Mouse (Mus musculus) midbrain, embryonic 13.5 days (tissue): ENCODE measurements around the gene Ruvbl2. TPM values are rescaled to one million over a fixed set of nuclear protein-coding genes. Genes with fewer than 3 reads are reported as not detected.
"Not testable (repeated sequence)": the region's sequence is repeated elsewhere in the genome, so short reads cannot be mapped to it uniquely, and the experiment has no call there.

Experiments used
- ATAC-seq: fragments of 200-750 bp; cut with Nextera tagmentation; 2 replicates; pipeline ENCODE4 v1.8.0; 2017; ENCODE audit warnings: mild to moderate bottlenecking, moderate TSS enrichment, moderate library complexity
- H3K27ac ChIP-seq: fragments of 300-500 bp; sonication (generic); 2 replicates; pipeline ENCODE4 v1.5.1; 2015; ENCODE audit warnings: inconsistent platforms, mild to moderate bottlenecking, moderate library complexity
- H3K27me3 ChIP-seq: fragments of 300-500 bp; sonication (generic); 2 replicates; pipeline ENCODE4 v1.6.1; 2015; ENCODE audit warnings: mild to moderate bottlenecking, inconsistent platforms
- H3K36me3 ChIP-seq: fragments of 300-500 bp; sonication (generic); 2 replicates; pipeline ENCODE4 v1.6.1; 2015; ENCODE audit warnings: mild to moderate bottlenecking, inconsistent platforms
- H3K4me1 ChIP-seq: fragments of 300-500 bp; sonication (generic); replicated peaks from 2 replicates; pipeline ENCODE4 v1.6.1; 2015; ENCODE audit warnings: inconsistent platforms
- H3K4me2 ChIP-seq: fragments of 300-500 bp; sonication (generic); replicated peaks from 2 replicates; pipeline ENCODE4 v1.6.1; 2015; ENCODE audit warnings: moderate library complexity, mild to moderate bottlenecking, inconsistent platforms
- H3K4me3 ChIP-seq: fragments of 300-500 bp; sonication (generic); replicated peaks from 2 replicates; pipeline ENCODE4 v1.5.1; 2015; ENCODE audit warnings: mild to moderate bottlenecking, inconsistent platforms
- H3K9ac ChIP-seq: fragments of 300-500 bp; sonication (generic); replicated peaks from 2 replicates; pipeline ENCODE4 v1.6.1; 2015; ENCODE audit warnings: mild to moderate bottlenecking, inconsistent platforms
- H3K9me3 ChIP-seq: fragments of 300-500 bp; sonication (generic); 2 replicates; pipeline ENCODE4 v1.6.1; 2016; ENCODE audit warnings: mild to moderate bottlenecking, inconsistent platforms
- WGBS: fragments of 180-500 bp; shearing (Covaris S2); methylation state at CpG from one replicate; pipeline ENCODE4 v1.1.7; 2015; 5-methylcytosine and 5-hydroxymethylcytosine counted together
- polyA plus RNA-seq: library from polyadenylated mRNA; unstranded; fragments of >200 nt; fragmentation: Nextera tagmentation; extraction: Ambion mirVana; gene quantifications from 2 replicates; pipeline ENCODE4 v1.2.1, GENCODE M21; 2015

The Ruvbl2 gene
- polyA plus RNA-seq, 1 experiment from 2014 or later: 123 TPM

DNA sequence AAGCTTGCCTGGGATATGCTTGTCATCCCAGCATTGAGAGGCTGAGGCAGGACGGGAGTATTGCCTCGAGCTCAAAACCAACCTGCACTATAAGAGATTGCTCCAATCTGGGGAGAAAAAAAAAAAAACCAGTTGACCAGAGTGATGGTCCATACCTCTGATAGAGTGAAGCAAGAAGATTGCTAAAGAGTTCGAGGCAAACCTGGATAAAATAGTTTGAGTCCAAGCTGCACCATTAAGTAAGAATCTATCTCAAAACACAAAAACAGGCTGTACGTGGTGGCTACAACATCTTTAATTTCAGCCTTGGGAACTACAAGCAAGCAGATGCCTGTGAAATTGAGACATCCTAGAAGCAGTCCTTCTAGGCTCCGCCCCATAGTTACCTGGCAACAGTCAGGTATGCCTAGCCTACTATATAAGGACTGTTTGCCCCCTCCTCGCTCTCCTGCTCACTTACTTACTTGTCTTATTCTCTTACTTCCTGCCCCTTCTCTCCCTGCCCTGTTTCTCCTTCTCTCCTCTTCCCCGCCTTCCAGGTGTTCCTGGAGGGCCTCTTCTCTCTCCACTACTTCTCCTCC, 29.3 kb upstream of the Ruvbl2 start:
- Histone ChIP-seq H3K4me3 (peak overlapping the region; percentile 87), H3K9me3 (no peaks in the 10 kb centered on the region), H3K9ac (0 out of 2 replicates have a peak overlapping the region, but pooled peaks have one; percentile 47), H3K27me3 (no peaks in the 10 kb centered on the region), H3K4me1 (peaks cover 22% of the 10 kb centered on the region), H3K4me2 (peak overlapping the region; percentile 88), H3K36me3 (peaks cover 28% of the 10 kb centered on the region), H3K27ac (no peak overlapping the region)
- no peak for ATAC-seq
- WGBS: 41% methylated on average over 7 of the region's 7 CpGs

DNA sequence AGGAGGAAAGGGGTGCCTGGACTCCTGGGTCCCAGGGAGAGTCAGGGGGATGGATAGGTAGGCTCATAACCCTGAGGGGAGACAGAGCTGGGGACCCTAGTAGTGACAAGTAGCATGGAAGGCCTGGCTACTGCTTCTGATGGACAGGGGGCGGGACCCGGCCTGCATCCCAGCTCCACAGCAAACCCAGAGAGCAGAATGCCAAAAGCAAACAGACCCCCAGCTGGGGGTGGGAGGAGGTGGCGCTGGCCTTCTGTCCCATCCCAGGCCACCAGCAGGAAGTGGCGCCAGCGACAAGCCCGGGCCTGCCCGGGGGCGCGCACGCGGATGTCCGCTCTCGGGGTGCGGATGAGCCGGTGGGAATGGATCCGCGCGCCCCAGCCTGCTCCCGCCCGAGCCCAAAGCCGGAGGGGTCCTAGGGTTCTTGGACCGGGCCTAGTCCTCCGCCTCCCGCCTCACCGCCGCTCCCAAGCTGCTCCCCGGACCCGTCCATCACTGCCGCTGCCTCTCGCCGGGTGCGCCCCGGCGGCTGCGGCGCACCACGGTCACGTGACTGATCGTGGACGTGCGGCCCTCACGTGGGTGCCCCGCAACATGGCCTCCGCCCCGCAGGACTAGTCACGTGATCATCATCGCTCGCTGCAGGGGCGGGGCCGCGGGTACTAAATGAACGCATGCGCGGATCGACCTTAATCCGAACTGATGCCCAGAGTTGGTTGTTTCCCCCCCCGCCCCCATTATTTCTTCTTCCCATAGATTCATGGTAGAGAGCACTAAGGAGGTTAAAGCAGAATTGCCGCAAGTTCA, 28.6 kb upstream of the Ruvbl2 start, which contains the start of gene Bax:
Gene Bax, minus strand, starts transcription at position 616 of the 807 bp plus-strand sequence.
- WGBS: under 1% methylated on average over 57 of the region's 58 CpGs
- peak; percentile 89 for ATAC-seq

DNA sequence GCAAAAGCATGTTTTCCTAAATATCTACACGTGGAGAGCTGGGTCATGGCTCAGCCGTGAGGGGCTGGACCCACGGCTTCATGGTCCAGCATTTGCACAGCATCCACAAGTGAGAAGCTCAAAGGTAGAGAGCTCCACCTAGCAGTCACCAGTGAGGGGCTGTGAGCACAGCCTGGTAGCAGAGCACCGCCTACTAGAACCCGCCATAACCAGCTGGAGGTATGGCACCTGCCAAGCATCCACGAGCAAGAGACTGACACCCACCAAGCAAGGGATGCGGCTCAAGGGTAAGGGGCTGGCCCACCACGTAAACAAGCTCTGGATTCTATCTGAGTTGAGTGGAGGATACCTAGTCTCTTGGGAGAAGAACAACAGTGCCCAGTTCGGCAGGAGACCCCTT, 27.7 kb upstream of the Ruvbl2 start:
- Histone ChIP-seq H3K4me1 (peaks cover 36% of the 10 kb centered on the region), H3K9me3 (no peaks in the 10 kb centered on the region), H3K4me2 (peak overlapping the region; percentile 88), H3K36me3 (peaks cover 35% of the 10 kb centered on the region), H3K4me3 (peak overlapping the region; percentile 87), H3K27ac (no peak overlapping the region), H3K27me3 (no peaks in the 10 kb centered on the region), H3K9ac (peak overlapping the region; percentile 91)
- no peak for ATAC-seq
- WGBS: 87% methylated on average over 9 of the region's 9 CpGs

More for the DNA sequence above, 28.6 kb upstream of the Ruvbl2 start, which contains the start of gene Bax:
- peak within 1 kb of the TSS; percentile 87 for H3K4me3 ChIP-seq
- peak within 1 kb of the TSS; percentile 82 for H3K27ac ChIP-seq
- H3K4me1 ChIP-seq: peaks cover 28% of the 10 kb centered on the region
- H3K9me3 ChIP-seq: no peaks in the 10 kb centered on the region
- H3K4me2 ChIP-seq: peak within 1 kb of the TSS; percentile 88
- no peaks in the 10 kb centered on the region for H3K27me3 ChIP-seq
- peaks cover 34% of the 10 kb centered on the region for H3K36me3 ChIP-seq
- H3K9ac ChIP-seq: peak within 1 kb of the TSS; percentile 91

DNA sequence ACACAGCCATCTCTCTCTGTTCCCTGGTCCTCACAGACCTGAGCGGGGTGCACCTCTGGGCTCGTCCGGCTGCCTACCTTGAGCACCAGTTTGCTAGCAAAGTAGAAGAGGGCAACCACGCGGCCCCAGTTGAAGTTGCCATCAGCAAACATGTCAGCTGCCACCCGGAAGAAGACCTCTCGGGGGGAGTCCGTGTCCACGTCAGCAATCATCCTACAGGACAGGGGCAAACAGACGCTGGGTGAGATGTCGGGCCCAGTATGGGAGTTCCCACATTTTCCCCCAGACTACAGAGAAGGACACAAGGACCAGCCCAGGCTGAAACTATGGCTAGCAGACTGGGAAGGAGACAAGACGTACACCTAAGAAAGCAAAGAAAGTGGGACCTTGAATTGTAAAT, 27.2 kb upstream of the Ruvbl2 start:
- peak overlapping the region; percentile 91; the same call in 1 of the 2 replicates for H3K9ac ChIP-seq
- H3K36me3 ChIP-seq: peaks cover 35% of the 10 kb centered on the region
- 96% methylated on average over 12 of the region's 12 CpGs for WGBS
- no peaks in the 10 kb centered on the region for H3K27me3 ChIP-seq
- H3K4me3 ChIP-seq: peak overlapping the region; percentile 87; the same call in 1 of the 2 replicates
- ATAC-seq: no peak
- peaks cover 40% of the 10 kb centered on the region for H3K4me1 ChIP-seq
- peak overlapping the region; percentile 88 for H3K4me2 ChIP-seq
- no peak overlapping the region for H3K27ac ChIP-seq
- H3K9me3 ChIP-seq: no peaks in the 10 kb centered on the region

DNA sequence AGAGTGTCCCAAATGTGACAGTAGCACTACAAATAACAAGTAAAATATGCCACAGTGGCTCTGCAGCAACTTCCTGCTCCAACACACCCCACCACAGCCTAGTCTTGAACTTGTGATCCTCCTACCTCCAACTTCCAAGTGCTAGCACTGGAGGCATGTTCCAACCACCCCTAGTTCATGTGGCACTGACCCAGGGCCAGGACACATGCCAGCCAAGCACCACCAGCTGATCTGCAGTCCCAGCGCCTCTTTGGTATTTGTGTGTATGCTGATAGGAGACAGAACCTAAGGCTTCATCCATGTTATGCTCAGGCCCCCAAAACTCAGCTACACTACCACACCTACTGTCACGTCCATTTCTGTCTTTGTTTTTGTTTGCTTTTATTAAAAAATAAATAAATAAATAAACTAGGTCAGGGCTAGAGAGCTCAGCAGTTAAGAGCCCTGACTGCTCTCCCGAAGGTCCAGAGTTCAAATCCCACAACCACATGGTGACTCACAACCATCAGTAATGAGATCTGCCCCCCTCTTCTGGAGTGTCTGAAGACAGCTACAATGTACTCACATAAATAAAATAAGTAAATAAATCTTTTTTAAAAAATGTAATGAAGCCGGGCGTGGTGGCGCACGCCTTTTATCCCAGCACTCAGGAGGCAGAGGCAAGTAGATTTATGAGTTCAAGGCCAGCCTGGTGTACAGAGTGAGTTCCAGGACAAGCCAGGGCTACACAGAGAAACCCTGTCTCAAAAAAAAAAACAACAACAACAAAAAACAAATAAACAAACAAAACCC, 26.3 kb upstream of the Ruvbl2 start:
- Histone ChIP-seq H3K9ac (no peak overlapping the region), H3K4me1 (peaks cover 42% of the 10 kb centered on the region), H3K4me3 (no peak overlapping the region), H3K4me2 (no peak overlapping the region), H3K9me3 (no peaks in the 10 kb centered on the region), H3K27me3 (no peaks in the 10 kb centered on the region), H3K27ac (no peak overlapping the region), H3K36me3 (peaks cover 35% of the 10 kb centered on the region)
- no peak for ATAC-seq
- 97% methylated on average over 7 of the region's 7 CpGs for WGBS

DNA sequence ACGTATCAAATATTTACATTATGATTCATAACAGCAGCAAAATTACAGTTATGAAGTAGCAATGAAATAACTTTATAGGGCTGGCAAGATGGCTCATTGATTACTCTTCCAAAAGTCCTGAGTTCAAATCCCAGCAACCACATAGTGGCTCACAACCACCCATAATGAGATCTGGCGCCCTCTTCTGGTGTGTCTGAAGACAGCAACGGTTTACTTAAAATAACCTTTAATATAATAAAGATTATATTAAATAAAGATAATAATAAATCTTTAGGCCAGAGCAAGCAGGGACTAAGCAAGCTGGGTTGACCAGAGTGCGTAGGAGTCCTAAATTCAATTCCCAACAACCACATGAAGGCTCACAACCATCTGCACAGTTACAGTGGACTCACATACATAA, 25.0 kb upstream of the Ruvbl2 start:
- H3K9me3 ChIP-seq, H3K27ac ChIP-seq, H3K9ac ChIP-seq, ATAC-seq, H3K4me3 ChIP-seq, H3K4me2 ChIP-seq, H3K27me3 ChIP-seq: not testable (repeated sequence)
- H3K36me3 ChIP-seq: peaks cover 40% of the 10 kb centered on the region
- 85% methylated on average over 4 of the region's 4 CpGs for WGBS
- H3K4me1 ChIP-seq: peaks cover 48% of the 10 kb centered on the region

DNA sequence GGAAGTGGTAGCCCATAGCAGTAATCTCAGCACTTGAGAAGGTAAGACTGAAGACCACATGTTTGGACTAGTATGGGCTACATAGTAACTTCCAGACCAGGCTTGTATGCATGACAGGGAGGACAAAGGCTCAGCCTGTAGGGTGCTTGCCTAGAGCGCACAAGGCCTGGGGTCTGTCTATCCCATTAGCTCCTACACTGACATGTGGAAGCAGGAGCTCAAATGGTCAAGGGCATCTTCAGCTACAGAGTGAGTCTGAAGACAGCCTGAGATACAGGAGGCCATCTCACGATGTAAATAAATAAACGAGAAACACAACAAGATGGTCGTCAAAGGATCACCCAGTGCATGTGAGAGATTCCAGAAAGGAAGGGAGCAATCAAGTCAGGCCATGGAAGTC, 24.4 kb upstream of the Ruvbl2 start:
- Histone ChIP-seq H3K27ac (no peak overlapping the region), H3K4me3 (no peak overlapping the region), H3K9me3 (no peaks in the 10 kb centered on the region), H3K36me3 (peaks cover 46% of the 10 kb centered on the region), H3K4me2 (no peak overlapping the region), H3K4me1 (peaks cover 52% of the 10 kb centered on the region), H3K27me3 (no peaks in the 10 kb centered on the region), H3K9ac (no peak overlapping the region)
- WGBS: 95% methylated on average over 4 of the region's 4 CpGs
- no peak for ATAC-seq

DNA sequence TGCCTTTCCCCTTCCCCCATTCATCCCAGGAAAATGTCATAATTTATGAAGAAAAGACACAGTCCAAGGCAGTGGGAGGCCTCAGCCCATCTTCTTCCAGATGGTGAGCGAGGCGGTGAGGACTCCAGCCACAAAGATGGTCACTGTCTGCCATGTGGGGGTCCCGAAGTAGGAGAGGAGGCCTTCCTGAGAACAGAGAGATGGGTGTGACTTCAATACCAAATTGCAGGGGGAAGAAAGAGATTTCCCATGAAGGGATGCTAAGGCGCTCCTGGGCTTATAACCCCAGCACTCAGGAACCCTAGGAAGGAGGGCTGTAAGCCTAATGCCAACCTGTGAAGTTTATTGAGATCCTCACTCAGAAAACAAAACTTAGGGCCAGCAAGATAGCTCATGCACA, 23.9 kb upstream of the Ruvbl2 start:
- Histone ChIP-seq H3K9me3 (no peaks in the 10 kb centered on the region), H3K4me2 (no peak overlapping the region), H3K4me1 (peaks cover 54% of the 10 kb centered on the region), H3K9ac (no peak overlapping the region), H3K27ac (0 out of 2 replicates have a peak overlapping the region, but pooled peaks have one; percentile 64), H3K36me3 (peaks cover 51% of the 10 kb centered on the region), H3K4me3 (no peak overlapping the region), H3K27me3 (no peaks in the 10 kb centered on the region)
- no peak for ATAC-seq
- 94% methylated on average over 4 of the region's 4 CpGs for WGBS

DNA sequence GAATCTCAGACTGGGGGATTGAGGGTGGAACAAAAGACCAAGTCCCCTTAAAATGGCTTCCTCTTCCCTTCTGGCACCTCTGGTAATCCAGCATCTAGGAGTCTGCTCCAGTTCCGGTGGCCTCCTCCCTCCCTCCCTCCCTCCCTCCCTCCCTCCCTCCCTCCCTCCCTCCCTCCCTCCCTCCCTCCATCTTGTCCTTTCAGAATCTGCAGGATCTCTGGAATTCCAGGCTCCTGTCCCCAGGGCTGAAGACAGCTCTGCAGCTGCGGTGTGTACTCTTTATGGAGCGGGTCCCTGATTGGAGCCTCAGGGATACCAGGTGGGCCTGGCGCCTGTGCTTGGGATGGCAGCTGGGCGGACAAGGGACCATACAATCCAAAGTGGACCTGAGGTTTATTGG, 23.4 kb upstream of the Ruvbl2 start:
- H3K4me2 ChIP-seq: no peak overlapping the region
- H3K4me3 ChIP-seq: no peak overlapping the region
- 60% methylated on average over 5 of the region's 5 CpGs for WGBS
- H3K27me3 ChIP-seq: no peaks in the 10 kb centered on the region
- H3K4me1 ChIP-seq: peaks cover 58% of the 10 kb centered on the region
- no peak overlapping the region for H3K9ac ChIP-seq
- H3K36me3 ChIP-seq: peaks cover 55% of the 10 kb centered on the region
- no peaks in the 10 kb centered on the region for H3K9me3 ChIP-seq
- H3K27ac ChIP-seq: peak overlapping the region; percentile 95
- no peak for ATAC-seq

DNA sequence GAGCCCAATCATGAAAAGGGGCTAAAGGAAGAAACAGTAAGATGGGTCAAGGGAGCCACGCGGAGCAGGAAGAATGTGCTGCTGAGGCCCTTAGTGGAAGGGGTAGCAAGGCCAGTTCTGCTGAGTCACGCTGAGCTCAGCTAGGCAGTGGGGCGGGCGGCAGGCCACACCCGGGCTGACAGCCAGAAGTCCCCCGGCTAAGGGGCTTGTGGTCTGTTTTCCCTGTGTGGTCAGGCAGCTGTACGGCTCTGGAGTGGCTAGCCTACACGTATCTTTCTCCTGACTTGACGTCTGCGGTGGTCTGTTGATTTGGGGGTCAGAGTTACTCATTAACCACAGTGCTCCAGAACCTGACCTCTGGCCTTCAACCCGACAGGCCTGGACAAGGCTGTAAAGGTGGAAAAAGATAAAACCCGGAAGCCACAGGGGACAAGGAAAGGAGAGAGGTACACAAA, 23.0 kb upstream of the Ruvbl2 start:
- WGBS: 58% methylated on average over 13 of the region's 13 CpGs
- Histone ChIP-seq H3K36me3 (peaks cover 59% of the 10 kb centered on the region), H3K27ac (peak overlapping the region; percentile 95), H3K4me1 (peaks cover 58% of the 10 kb centered on the region), H3K4me3 (no peak overlapping the region), H3K4me2 (peak overlapping the region; percentile 56; the same call in 1 of the 2 replicates), H3K27me3 (no peaks in the 10 kb centered on the region), H3K9me3 (no peaks in the 10 kb centered on the region), H3K9ac (peak overlapping the region; percentile 61; the same call in 1 of the 2 replicates)
- no peak for ATAC-seq

DNA sequence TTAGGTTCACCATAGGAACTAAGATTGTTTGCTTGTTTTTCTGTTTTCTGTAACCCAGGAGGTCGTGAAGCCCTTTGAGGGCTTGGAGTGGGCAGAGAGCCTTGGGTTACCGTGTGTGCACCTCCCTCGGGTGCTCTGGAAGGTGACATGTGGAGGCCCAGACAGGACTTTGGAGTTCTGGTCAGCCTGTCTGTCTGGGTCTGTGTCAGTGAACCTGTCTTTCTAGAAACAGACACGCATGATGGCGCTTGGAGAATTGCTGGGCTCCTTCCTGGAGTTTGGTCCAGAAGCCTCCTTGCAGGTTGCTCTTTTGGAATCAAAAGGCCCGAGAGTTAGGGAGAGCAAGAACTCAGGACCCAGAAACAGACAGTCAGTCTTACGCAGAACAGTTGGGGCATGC, 22.5 kb upstream of the Ruvbl2 start:
- peak overlapping the region; percentile 61 for H3K9ac ChIP-seq
- H3K36me3 ChIP-seq: peaks cover 64% of the 10 kb centered on the region
- ATAC-seq: peak; percentile 4; the same call in 1 of the 2 replicates
- H3K9me3 ChIP-seq: no peaks in the 10 kb centered on the region
- H3K4me3 ChIP-seq: peak overlapping the region; percentile 95
- peak overlapping the region; percentile 56 for H3K4me2 ChIP-seq
- 76% methylated on average over 7 of the region's 7 CpGs for WGBS
- no peaks in the 10 kb centered on the region for H3K27me3 ChIP-seq
- H3K27ac ChIP-seq: peak overlapping the region; percentile 95
- H3K4me1 ChIP-seq: peaks cover 52% of the 10 kb centered on the region
